Mouse (Mus musculus): ENCODE results near the gene Elovl7. TPM values are rescaled to one million over a fixed set of nuclear protein-coding genes. Genes with fewer than 3 reads are reported as not detected.

The Elovl7 gene
- polyA plus RNA-seq (2015; fragmentation: Nextera tagmentation; extraction: Ambion mirVana) = 2.8 and 3.7 TPM in 2 replicates

DNA sequence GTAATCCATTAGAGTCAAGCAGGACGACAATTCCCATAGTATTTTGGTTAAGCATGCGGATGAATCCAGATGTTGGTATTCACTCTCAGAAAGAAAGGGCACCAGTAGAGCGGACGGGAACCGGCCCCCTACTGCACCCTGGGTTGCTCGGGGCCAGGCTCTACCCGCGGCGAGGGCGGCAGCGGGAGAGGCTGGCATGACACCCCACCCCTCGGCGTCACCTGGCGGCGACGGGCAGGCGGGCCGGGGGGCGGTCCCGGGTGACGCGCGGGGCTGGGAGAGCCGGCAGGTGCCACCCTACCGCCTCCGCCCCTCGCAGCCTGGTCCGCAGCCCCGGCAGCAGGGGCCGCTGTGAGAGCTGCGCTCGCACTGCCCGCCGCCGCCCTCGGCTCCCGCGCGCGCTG lies at the start of gene Elovl7:
Elovl7 (plus strand) TSS at position 324 of the 404 bp plus-strand sequence.
- Histone ChIP-seq H3K4me3 (peak within 1 kb of the TSS; percentile 73), H3K27me3 (peaks cover 60% of the 10 kb centered on the region), H3K9me3 (replicated peaks) (no peaks in the 10 kb centered on the region), H3K27ac (no peak within 1 kb of the TSS), H3K36me3 (no peaks in the 10 kb centered on the region), H3K4me2 (peak within 1 kb of the TSS; percentile 100), H3K9ac (peak within 1 kb of the TSS; percentile 64), H3K4me1 (replicated peaks) (peaks cover 11% of the 10 kb centered on the region; the same call in 1 of the 2 replicates)
- peak; percentile 86 for ATAC-seq (replicated peaks; ENCODE audit: insufficient number of reproducible peaks, insufficient read depth, low FRiP score, low read depth)
- WGBS = under 1% methylated on average over 38 of the region's 40 CpGs

DNA sequence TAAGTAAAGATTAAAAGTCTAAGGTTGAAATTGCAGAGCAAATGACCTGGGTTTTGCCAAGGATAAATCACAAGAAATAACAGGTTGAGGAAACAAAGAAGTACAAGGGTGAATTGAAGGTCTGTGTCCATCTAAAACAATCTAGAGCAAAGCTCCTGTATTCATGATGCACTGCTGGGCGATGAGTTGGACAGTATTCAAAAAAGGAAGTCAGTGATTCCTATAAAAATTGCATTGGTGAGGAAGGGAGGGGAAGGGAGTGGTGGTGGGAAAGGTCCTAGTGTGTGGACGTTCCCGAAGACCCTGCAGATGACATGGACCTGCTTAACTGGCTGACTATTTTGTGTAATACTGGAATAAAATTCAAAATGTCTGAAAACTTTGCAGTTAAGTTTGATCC lies 49.6 kb upstream of the Elovl7 start:
- Histone ChIP-seq H3K27me3 (no peaks in the 10 kb centered on the region), H3K4me3 (no peak overlapping the region), H3K9ac (no peak overlapping the region), H3K9me3 (replicated peaks) (no peaks in the 10 kb centered on the region), H3K36me3 (0 out of 2 replicates have a peak, but pooled peaks cover 7% of the 10 kb centered on the region), H3K4me1 (replicated peaks) (peaks cover 3% of the 10 kb centered on the region), H3K4me2 (no peak overlapping the region), H3K27ac (no peak overlapping the region)
- 80% methylated on average over 3 of the region's 3 CpGs for WGBS
- ATAC-seq (replicated peaks; ENCODE audit: insufficient number of reproducible peaks, insufficient read depth, low FRiP score, low read depth) = no peak

DNA sequence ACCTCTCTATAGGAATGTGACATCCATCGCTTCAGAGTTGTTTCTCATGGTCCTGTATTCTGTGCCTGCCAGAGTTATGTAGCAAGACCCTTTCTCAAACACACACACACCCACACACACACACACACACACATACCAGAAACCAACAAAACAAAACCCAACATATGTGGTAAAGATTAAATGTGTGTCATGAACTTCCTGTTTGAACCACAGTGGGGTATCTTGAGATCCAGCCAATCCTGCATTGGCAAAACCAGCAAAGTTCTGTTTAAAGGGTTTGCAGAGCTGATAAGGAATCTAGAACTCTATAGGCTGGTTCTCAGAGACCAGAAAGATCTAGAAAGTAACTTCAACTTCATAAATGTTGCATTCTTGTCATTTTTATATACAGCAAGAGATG lies 44.2 kb upstream of the Elovl7 start:
- no peaks in the 10 kb centered on the region for H3K4me1 ChIP-seq (replicated peaks)
- ATAC-seq (replicated peaks; ENCODE audit: insufficient number of reproducible peaks, insufficient read depth, low FRiP score, low read depth) = no peak
- no peak overlapping the region for H3K4me2 ChIP-seq
- H3K27ac ChIP-seq = no peak overlapping the region
- no peak overlapping the region for H3K9ac ChIP-seq
- WGBS = 97% methylated on average over 1 of the region's 1 CpGs
- no peak overlapping the region for H3K4me3 ChIP-seq
- H3K36me3 ChIP-seq = peaks cover 22% of the 10 kb centered on the region
- H3K9me3 ChIP-seq (replicated peaks) = no peaks in the 10 kb centered on the region
- H3K27me3 ChIP-seq = no peaks in the 10 kb centered on the region

DNA sequence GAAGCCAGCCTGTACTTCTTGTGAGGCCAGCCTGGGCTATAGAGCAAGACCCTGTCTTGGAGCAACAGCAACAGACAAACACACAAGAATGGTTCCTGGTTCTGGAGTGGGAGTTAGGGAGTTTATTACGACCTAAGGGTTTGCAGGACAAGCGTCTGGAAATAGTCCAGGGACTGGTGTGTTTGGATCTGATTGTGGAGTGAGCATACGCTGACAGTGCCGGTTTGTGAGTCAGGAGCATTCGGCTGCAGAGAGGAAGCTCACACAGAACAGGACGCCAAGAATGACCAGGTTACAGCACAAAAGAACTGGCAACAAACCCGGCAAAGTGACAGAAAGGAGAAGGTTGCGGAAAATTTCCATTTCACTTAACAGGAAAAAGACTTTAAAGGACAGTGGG lies 43.7 kb upstream of the Elovl7 start:
- H3K27me3 ChIP-seq = no peaks in the 10 kb centered on the region
- peaks cover 22% of the 10 kb centered on the region for H3K36me3 ChIP-seq
- H3K9me3 ChIP-seq (replicated peaks) = no peaks in the 10 kb centered on the region
- WGBS = 77% methylated on average over 8 of the region's 8 CpGs
- H3K4me3 ChIP-seq = no peak overlapping the region
- H3K9ac ChIP-seq = no peak overlapping the region
- no peak overlapping the region for H3K4me2 ChIP-seq
- H3K27ac ChIP-seq = no peak overlapping the region
- H3K4me1 ChIP-seq (replicated peaks) = no peaks in the 10 kb centered on the region
- no peak for ATAC-seq (replicated peaks; ENCODE audit: insufficient number of reproducible peaks, insufficient read depth, low FRiP score, low read depth)

DNA sequence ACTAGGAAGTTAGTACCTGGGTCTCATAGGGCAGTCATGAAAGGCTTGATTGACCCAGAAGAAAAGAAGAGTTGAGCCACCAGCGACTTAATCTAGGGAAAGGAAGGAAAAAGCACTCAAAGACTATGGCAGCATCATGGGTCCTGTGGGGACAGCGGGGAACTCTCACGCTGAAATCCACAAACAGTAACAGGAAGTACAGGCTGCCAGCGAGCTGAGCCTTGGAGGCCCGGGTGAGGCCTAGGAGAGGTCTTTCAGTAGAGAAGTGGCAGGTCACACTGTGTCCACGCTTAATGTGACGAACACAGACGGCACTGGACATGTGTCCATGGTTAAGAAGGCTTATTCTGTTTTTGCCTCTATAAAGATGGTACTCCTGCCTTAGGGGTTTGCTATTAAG lies 34.6 kb upstream of the Elovl7 start:
- H3K4me3 ChIP-seq = no peak overlapping the region
- peaks cover 25% of the 10 kb centered on the region for H3K36me3 ChIP-seq
- no peaks in the 10 kb centered on the region; the same call in 1 of the 2 replicates for H3K4me1 ChIP-seq (replicated peaks)
- no peaks in the 10 kb centered on the region for H3K9me3 ChIP-seq (replicated peaks)
- no peak for ATAC-seq (replicated peaks; ENCODE audit: insufficient number of reproducible peaks, insufficient read depth, low FRiP score, low read depth)
- H3K27me3 ChIP-seq = no peaks in the 10 kb centered on the region
- no peak overlapping the region for H3K4me2 ChIP-seq
- H3K9ac ChIP-seq = no peak overlapping the region
- WGBS = 82% methylated on average over 8 of the region's 8 CpGs
- H3K27ac ChIP-seq = no peak overlapping the region

DNA sequence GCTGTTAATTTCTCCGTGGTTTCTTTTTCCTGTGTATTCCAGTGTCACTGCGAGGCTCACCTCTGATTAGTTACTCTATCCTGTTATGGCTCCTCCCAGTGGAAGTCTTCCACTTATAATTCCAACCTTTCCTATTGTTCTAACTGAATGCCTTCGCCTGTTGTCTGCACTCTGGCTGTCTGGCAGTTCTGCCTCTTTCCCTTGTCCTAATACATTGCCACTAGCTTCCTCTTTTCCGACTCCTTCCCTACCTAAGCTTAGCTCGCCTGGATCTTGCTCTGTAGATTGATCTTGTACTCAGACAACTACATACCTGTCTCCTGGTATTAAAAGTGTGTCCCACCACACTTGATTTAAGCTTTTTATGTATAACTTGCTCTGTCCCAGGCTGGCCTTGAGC lies 33.4 kb upstream of the Elovl7 start:
- H3K27me3 ChIP-seq = no peaks in the 10 kb centered on the region
- ATAC-seq (replicated peaks; ENCODE audit: insufficient number of reproducible peaks, insufficient read depth, low FRiP score, low read depth) = no peak
- no peak overlapping the region for H3K4me2 ChIP-seq
- 53% methylated on average over 5 of the region's 5 CpGs for WGBS
- no peaks in the 10 kb centered on the region for H3K9me3 ChIP-seq (replicated peaks)
- H3K9ac ChIP-seq = no peak overlapping the region
- no peak overlapping the region for H3K4me3 ChIP-seq
- no peak overlapping the region for H3K27ac ChIP-seq
- H3K4me1 ChIP-seq (replicated peaks) = no peaks in the 10 kb centered on the region; the same call in 1 of the 2 replicates
- peaks cover 36% of the 10 kb centered on the region for H3K36me3 ChIP-seq

DNA sequence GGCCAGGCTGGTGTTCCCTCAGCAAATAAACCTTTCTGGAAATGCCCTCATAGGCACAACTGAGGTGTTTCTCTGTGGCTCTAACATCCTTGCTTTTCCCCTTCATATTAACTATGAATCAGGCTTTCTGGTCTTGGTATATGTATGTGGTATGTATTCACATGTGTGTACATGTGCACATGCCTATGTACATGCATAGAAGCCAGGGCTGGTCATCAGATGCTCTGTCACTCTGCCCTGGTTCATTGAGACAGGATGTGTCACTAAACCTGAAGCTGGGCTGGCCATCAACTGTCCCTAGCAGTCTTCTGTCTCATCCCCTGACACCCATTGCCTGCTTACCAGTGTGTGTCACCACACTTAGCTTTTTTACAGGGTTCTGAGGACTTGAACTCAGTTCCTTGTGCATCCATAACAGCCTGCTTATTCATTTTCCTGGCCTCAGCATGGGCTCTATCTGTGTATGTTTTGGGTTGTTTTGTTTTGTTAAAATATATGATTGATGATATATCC lies 29.4 kb upstream of the Elovl7 start:
- H3K4me2 ChIP-seq = no peak overlapping the region
- no peak overlapping the region for H3K9ac ChIP-seq
- H3K4me1 ChIP-seq (replicated peaks) = no peaks in the 10 kb centered on the region; the same call in 1 of the 2 replicates
- H3K27ac ChIP-seq = no peak overlapping the region
- no peaks in the 10 kb centered on the region for H3K27me3 ChIP-seq
- peaks cover 28% of the 10 kb centered on the region for H3K36me3 ChIP-seq
- H3K4me3 ChIP-seq = no peak overlapping the region
- no peaks in the 10 kb centered on the region for H3K9me3 ChIP-seq (replicated peaks)
- ATAC-seq (replicated peaks; ENCODE audit: insufficient number of reproducible peaks, insufficient read depth, low FRiP score, low read depth) = no peak

DNA sequence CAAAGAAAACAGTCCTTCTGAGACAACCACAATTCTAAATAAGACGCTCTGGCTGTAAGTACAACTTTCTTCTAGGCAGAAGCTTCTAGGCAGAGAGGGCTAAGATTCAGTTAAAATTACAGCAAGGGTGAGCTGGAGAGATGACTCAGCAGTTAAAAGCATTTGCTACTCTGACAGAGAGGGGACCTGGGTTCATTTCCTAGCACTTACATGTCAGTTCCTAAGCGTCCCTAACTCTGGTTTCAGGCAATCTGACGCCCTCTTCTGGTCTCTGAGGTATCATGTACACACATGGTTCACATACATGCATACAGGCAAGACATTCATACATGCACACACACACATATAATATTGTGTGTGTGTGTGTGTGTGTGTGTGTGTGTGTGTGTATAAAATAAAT lies 28.7 kb upstream of the Elovl7 start:
- Histone ChIP-seq H3K4me3 (no peak overlapping the region), H3K27ac (no peak overlapping the region), H3K9ac (no peak overlapping the region), H3K9me3 (replicated peaks) (no peaks in the 10 kb centered on the region), H3K4me2 (no peak overlapping the region), H3K27me3 (no peaks in the 10 kb centered on the region), H3K36me3 (peaks cover 27% of the 10 kb centered on the region), H3K4me1 (replicated peaks) (no peaks in the 10 kb centered on the region; the same call in 1 of the 2 replicates)
- 88% methylated on average over 3 of the region's 3 CpGs for WGBS
- ATAC-seq (replicated peaks; ENCODE audit: insufficient number of reproducible peaks, insufficient read depth, low FRiP score, low read depth) = no peak

DNA sequence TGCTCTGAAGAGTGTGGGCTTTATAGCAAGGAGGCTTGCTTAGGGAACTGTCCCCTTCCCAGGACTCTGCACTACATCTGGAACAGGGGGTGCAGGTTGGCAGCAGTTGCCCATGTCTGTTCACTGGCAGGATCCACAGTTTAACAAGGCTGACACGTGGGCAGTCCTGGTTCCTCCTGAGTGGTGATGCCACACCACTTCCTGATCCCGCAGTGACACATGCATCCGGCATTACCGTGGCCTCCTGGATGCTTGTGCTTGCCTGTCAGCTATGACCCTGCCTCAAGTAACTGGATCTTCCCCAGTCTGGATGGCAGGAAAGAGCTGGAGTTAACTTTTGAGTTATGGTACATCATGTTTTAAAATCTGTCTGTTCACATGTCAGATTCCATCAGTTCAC lies 26.2 kb upstream of the Elovl7 start:
- no peaks in the 10 kb centered on the region for H3K9me3 ChIP-seq (replicated peaks)
- H3K4me2 ChIP-seq = no peak overlapping the region
- no peak overlapping the region for H3K9ac ChIP-seq
- H3K27me3 ChIP-seq = no peaks in the 10 kb centered on the region
- no peaks in the 10 kb centered on the region for H3K4me1 ChIP-seq (replicated peaks)
- no peak overlapping the region for H3K27ac ChIP-seq
- H3K36me3 ChIP-seq = peaks cover 16% of the 10 kb centered on the region
- 77% methylated on average over 4 of the region's 4 CpGs for WGBS
- no peak for ATAC-seq (replicated peaks; ENCODE audit: insufficient number of reproducible peaks, insufficient read depth, low FRiP score, low read depth)
- no peak overlapping the region for H3K4me3 ChIP-seq

DNA sequence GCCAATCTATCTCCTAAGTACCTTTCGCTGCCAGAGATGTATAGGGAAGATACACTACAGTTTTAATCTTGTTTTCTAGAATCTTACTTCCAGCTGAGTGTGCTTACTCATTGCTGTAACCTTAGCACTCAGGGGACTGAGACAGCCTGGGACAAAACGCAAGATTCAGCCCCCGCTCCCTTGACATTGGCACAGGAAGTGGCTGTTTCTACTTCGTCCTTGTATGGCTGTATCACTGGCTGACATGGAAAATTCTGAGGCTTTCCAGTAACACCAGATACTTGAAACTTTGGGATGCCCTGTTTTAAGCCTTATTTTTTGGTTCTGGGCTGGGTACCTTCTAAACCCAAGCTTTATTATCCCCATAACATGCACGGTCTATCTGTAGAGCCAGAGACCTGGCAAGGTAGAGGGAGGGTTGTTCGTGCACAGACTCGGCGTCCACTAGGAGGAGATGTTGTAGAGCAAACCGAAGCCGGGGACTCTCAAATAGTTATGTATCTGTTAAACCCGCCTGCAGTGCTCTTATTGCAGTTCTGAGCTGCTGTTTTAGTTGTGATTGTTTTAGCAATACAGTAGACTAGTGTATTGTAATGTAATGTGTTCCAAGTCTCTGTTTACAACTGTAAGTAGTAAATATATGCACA lies 23.0 kb upstream of the Elovl7 start:
- 46% methylated on average over 11 of the region's 11 CpGs for WGBS
- Histone ChIP-seq H3K9me3 (replicated peaks) (no peaks in the 10 kb centered on the region), H3K4me2 (no peak overlapping the region), H3K9ac (no peak overlapping the region), H3K4me3 (no peak overlapping the region), H3K36me3 (no peaks in the 10 kb centered on the region), H3K4me1 (replicated peaks) (no peaks in the 10 kb centered on the region), H3K27me3 (no peaks in the 10 kb centered on the region), H3K27ac (no peak overlapping the region)
- ATAC-seq (replicated peaks; ENCODE audit: insufficient number of reproducible peaks, insufficient read depth, low FRiP score, low read depth) = 0 out of 2 replicates have a peak, but pooled peaks have one; percentile 62

DNA sequence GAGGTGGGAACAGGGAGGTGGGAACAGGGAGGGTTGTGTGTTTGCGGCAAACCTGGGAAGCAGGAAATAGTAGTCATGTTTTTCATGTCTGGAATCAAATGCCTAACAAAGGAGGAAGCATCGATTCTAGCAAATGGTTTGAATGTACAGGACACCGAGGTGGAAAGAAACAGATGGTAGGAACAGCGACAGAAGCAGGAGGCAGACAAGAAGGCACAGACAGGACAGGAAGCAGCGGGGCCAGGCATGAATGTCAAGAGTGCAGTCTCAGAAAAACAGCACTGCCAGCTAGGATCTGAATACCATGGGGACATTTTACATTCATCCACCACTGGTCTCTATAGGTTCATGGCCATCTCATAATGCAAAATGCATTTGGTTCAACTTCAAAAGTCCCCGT lies 18.7 kb upstream of the Elovl7 start:
- Histone ChIP-seq H3K4me2 (no peak overlapping the region), H3K4me1 (replicated peaks) (no peaks in the 10 kb centered on the region), H3K36me3 (no peaks in the 10 kb centered on the region), H3K4me3 (no peak overlapping the region), H3K27ac (no peak overlapping the region), H3K27me3 (no peaks in the 10 kb centered on the region), H3K9me3 (replicated peaks) (no peaks in the 10 kb centered on the region), H3K9ac (no peak overlapping the region)
- no peak for ATAC-seq (replicated peaks; ENCODE audit: insufficient number of reproducible peaks, insufficient read depth, low FRiP score, low read depth)
- WGBS = 78% methylated on average over 6 of the region's 6 CpGs

DNA sequence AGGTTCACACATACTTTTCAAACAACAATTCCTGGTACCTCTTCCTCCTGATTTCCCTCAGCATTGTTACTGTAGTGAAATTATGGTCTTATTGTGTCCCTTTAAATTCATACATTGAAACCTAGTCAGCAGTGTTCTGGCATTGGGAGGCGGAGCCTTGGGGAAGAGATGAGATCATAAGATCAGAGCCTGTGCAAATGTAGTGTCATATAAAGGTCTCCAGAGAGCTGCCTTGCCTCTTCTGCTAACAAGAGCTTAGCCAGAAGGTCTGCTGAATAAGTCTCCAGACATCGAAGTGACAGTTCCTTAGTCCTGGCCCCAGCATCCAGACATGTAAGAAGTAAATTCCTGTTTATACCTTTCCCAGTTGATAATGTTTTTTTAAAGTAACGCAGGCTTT lies 9.3 kb upstream of the Elovl7 start:
- WGBS = 82% methylated on average over 3 of the region's 3 CpGs
- no peak overlapping the region for H3K4me2 ChIP-seq
- H3K27ac ChIP-seq = no peak overlapping the region
- no peaks in the 10 kb centered on the region for H3K36me3 ChIP-seq
- H3K9ac ChIP-seq = no peak overlapping the region
- H3K27me3 ChIP-seq = no peaks in the 10 kb centered on the region
- no peak for ATAC-seq (replicated peaks; ENCODE audit: insufficient number of reproducible peaks, insufficient read depth, low FRiP score, low read depth)
- H3K4me1 ChIP-seq (replicated peaks) = no peaks in the 10 kb centered on the region; the same call in 1 of the 2 replicates
- no peaks in the 10 kb centered on the region for H3K9me3 ChIP-seq (replicated peaks)
- no peak overlapping the region for H3K4me3 ChIP-seq

All from heart, embryonic 15.5 days (tissue).